Mouse (Mus musculus): ENCODE results near the gene Ulk4.

DNA sequence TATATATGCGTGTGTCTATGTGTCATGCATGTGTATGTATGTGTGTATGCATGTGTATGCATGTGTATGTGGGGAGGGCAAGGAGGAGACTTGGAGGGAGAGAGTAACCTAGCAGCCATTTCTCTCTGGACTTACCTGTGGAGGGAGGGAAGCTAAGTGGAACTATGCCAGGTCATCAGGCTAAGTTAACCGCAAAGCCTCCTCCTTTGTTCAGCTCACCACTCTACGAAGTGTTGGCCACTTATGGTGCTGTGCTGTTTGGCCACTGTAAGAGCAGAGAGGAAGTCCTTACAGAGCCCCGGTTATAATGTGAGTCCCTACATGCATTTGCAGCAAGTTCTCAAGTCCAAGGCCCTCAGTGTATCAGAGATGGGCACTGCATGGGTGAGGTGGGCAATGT lies 300.1 kb downstream of the Ulk4 start:
- TF ChIP-seq CTCF (IDR thresholded peaks at IDR 0.05; ENCODE audit: low read depth) (no peak), EP300 (IDR thresholded peaks at IDR 0.05; ENCODE audit: low read depth) (no peak)

Measured in liver, postnatal 0 days (tissue).